Mouse (Mus musculus): ENCODE data around the gene Lancl1. TPM values are rescaled to one million over a fixed set of nuclear protein-coding genes. Genes with fewer than 3 reads are reported as not detected.

Lancl1 gene
- polyA plus RNA-seq, 1 experiment, result 52.2 TPM

DNA sequence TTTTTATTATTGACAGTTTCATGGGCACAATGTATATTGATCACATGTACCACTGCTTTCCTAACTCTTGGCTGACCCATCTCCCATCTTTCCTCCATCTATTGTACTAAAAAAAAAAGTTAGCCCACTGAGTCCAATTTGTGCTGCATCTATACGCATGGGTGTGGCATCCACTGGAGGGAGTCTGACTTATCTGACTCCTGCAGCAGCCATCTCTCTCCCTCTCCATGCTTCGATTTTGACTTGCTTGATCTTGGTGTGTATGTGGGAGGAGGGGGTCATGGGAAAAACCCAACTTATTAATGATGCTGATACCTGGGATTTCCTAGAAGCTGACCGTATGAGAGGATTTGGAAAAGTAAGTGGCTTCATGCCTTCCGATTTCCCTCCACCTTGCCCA, 40.5 kb downstream of the Lancl1 start:
- no peaks in the 10 kb centered on the region for H3K36me3 ChIP-seq (ENCODE audit: control insufficient read depth, insufficient read depth, low read length, poor library complexity, severe bottlenecking)
- no peak overlapping the region for H3K27ac ChIP-seq (ENCODE audit: insufficient read depth, low read length)
- no peak overlapping the region for H3K4me3 ChIP-seq (ENCODE audit: low read depth, low read length)
- H3K9me3 ChIP-seq (replicated peaks; ENCODE audit: control insufficient read depth, insufficient read depth, low read length, poor library complexity, severe bottlenecking), result peaks cover 11% of the 10 kb centered on the region
- TF ChIP-seq EP300 (IDR thresholded peaks at IDR 0.05; ENCODE audit: insufficient read depth, low read depth, low read length) (no peak), POLR2A (IDR thresholded peaks at IDR 0.05; ENCODE audit: insufficient read depth, low read length) (no peak), CTCF (IDR thresholded peaks at IDR 0.05; ENCODE audit: low read depth, low read length) (no peak)
- no peaks in the 10 kb centered on the region for H3K27me3 ChIP-seq (ENCODE audit: control insufficient read depth, insufficient read depth, low read length, poor library complexity, severe bottlenecking)
- no peak overlapping the region for H3K9ac ChIP-seq (ENCODE audit: low read depth, poor library complexity, severe bottlenecking)
- H3K4me1 ChIP-seq (ENCODE audit: control insufficient read depth, insufficient read depth, low read length), result no peaks in the 10 kb centered on the region

DNA sequence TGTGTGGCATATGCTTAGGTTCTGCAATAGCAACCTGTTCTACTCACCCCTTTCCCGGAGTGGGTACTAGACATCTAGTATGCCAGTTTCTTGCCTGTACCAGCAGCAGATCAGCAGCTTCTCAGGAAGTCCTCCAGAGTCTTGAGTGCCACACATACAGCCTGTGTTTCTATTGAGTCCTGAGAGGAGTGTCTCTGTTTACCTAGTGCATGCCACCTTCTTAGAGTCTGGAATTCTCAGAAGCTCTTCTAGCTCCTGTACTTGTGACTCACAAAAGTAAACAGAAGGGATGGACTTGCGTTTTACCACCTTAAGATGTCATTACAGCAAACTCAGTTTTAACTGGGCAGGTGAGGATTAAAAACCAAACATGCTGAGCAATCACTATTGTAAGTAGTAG, 41.9 kb downstream of the Lancl1 start:
- Histone ChIP-seq H3K9me3 (replicated peaks; ENCODE audit: control insufficient read depth, insufficient read depth, low read length, poor library complexity, severe bottlenecking) (peaks cover 11% of the 10 kb centered on the region), H3K4me3 (ENCODE audit: low read depth, low read length) (no peak overlapping the region), H3K4me1 (ENCODE audit: control insufficient read depth, insufficient read depth, low read length) (no peaks in the 10 kb centered on the region), H3K27ac (ENCODE audit: insufficient read depth, low read length) (no peak overlapping the region), H3K27me3 (ENCODE audit: control insufficient read depth, insufficient read depth, low read length, poor library complexity, severe bottlenecking) (no peaks in the 10 kb centered on the region), H3K36me3 (ENCODE audit: control insufficient read depth, insufficient read depth, low read length, poor library complexity, severe bottlenecking) (no peaks in the 10 kb centered on the region), H3K9ac (ENCODE audit: low read depth, poor library complexity, severe bottlenecking) (no peak overlapping the region)
- TF ChIP-seq CTCF (IDR thresholded peaks at IDR 0.05; ENCODE audit: low read depth, low read length) (no peak), POLR2A (IDR thresholded peaks at IDR 0.05; ENCODE audit: insufficient read depth, low read length) (no peak), EP300 (IDR thresholded peaks at IDR 0.05; ENCODE audit: insufficient read depth, low read depth, low read length) (no peak)

DNA sequence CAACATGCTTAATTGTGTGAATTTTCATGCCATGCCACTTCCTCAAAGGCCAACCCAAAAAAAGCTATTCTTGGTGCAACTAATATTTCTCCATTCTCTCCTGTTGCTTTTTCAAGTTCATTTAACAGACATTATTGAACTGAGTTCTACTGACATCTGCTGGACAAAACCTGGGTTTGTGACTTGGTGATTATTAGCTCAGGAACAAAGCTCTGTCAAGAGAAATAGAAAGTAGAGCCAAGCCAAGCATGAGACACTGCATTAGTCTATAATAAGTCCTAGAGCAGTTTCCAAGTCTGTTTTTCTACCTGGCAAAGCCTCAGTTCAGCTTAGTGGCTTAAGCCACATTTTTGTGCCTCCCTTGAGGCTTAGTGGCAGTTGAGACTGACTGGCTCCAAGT, 45.9 kb downstream of the Lancl1 start:
- Histone ChIP-seq H3K4me1 (ENCODE audit: control insufficient read depth, insufficient read depth, low read length) (no peaks in the 10 kb centered on the region), H3K9me3 (replicated peaks; ENCODE audit: control insufficient read depth, insufficient read depth, low read length, poor library complexity, severe bottlenecking) (no peaks in the 10 kb centered on the region), H3K4me3 (ENCODE audit: low read depth, low read length) (no peak overlapping the region), H3K27ac (ENCODE audit: insufficient read depth, low read length) (no peak overlapping the region), H3K9ac (ENCODE audit: low read depth, poor library complexity, severe bottlenecking) (no peak overlapping the region), H3K27me3 (ENCODE audit: control insufficient read depth, insufficient read depth, low read length, poor library complexity, severe bottlenecking) (no peaks in the 10 kb centered on the region), H3K36me3 (ENCODE audit: control insufficient read depth, insufficient read depth, low read length, poor library complexity, severe bottlenecking) (no peaks in the 10 kb centered on the region)
- TF ChIP-seq CTCF (IDR thresholded peaks at IDR 0.05; ENCODE audit: low read depth, low read length) (peak; percentile 4), POLR2A (IDR thresholded peaks at IDR 0.05; ENCODE audit: insufficient read depth, low read length) (no peak)

DNA sequence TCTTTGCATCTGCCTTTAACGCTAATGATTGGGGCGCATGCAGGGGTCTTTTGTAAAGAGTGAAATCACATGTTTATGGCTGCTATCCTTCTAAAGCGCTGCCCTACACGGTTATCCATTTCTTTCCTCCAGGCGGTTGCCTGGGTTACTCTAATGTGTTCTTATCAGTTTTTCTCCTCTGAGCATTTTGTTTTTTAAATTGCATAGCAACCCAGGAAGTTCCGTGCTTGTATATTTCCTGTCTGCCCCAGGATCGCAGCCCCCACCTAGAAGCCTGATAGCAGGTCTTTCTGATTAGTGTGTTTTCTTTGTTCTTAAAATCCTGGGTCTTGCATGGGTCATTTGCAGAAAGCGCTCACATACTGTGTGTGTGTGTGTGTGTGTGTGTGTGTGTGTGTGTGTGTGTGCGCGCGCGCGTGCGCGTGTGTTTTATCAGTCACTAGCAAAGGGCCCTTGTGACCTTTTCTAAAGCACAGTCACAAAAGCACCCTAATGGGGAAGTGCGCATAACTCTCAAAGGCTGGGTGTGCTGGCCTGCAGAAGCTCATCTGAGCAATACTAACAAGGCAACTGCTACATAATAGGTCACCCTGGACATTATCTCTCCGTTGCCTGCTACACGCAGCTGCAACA, 51.0 kb downstream of the Lancl1 start:
- 0 out of 2 replicates have a peak overlapping the region, but pooled peaks have one; percentile 40 for H3K9ac ChIP-seq (ENCODE audit: low read depth, poor library complexity, severe bottlenecking)
- H3K27me3 ChIP-seq (ENCODE audit: control insufficient read depth, insufficient read depth, low read length, poor library complexity, severe bottlenecking), result no peaks in the 10 kb centered on the region
- H3K4me3 ChIP-seq (ENCODE audit: low read depth, low read length), result peak overlapping the region; percentile 17; the same call in 1 of the 2 replicates
- no peaks in the 10 kb centered on the region for H3K4me1 ChIP-seq (ENCODE audit: control insufficient read depth, insufficient read depth, low read length)
- H3K9me3 ChIP-seq (replicated peaks; ENCODE audit: control insufficient read depth, insufficient read depth, low read length, poor library complexity, severe bottlenecking), result no peaks in the 10 kb centered on the region; the same call in 1 of the 2 replicates
- TF ChIP-seq POLR2A (IDR thresholded peaks at IDR 0.05; ENCODE audit: insufficient read depth, low read length) (no peak), CTCF (IDR thresholded peaks at IDR 0.05; ENCODE audit: low read depth, low read length) (no peak), EP300 (IDR thresholded peaks at IDR 0.05; ENCODE audit: insufficient read depth, low read depth, low read length) (0 out of 2 replicates have a peak, but pooled peaks have one; percentile 18)
- no peaks in the 10 kb centered on the region for H3K36me3 ChIP-seq (ENCODE audit: control insufficient read depth, insufficient read depth, low read length, poor library complexity, severe bottlenecking)
- no peak overlapping the region for H3K27ac ChIP-seq (ENCODE audit: insufficient read depth, low read length)

DNA sequence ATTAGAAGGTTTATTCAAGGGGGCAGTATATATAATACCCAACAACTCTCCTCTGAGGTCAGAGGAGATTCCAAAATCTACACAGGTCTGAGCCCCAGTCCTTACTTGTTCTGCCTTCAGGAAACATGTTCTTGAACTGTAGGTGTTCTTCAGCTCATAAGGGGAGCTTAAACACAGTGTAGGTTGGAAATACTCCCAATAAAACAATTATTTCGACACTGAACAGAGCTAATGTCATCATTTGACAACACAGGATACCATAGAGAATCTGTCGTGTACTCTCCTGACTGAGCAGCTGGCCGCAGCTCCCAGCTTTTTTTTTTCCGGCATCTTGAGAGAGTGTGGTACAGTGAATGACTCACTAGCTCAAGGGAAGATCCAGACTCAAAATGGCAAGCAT, 52.8 kb downstream of the Lancl1 start:
- no peaks in the 10 kb centered on the region for H3K36me3 ChIP-seq (ENCODE audit: control insufficient read depth, insufficient read depth, low read length, poor library complexity, severe bottlenecking)
- no peaks in the 10 kb centered on the region for H3K27me3 ChIP-seq (ENCODE audit: control insufficient read depth, insufficient read depth, low read length, poor library complexity, severe bottlenecking)
- no peak overlapping the region for H3K4me3 ChIP-seq (ENCODE audit: low read depth, low read length)
- H3K9ac ChIP-seq (ENCODE audit: low read depth, poor library complexity, severe bottlenecking), result no peak overlapping the region
- no peaks in the 10 kb centered on the region for H3K4me1 ChIP-seq (ENCODE audit: control insufficient read depth, insufficient read depth, low read length)
- TF ChIP-seq CTCF (IDR thresholded peaks at IDR 0.05; ENCODE audit: low read depth, low read length) (no peak), EP300 (IDR thresholded peaks at IDR 0.05; ENCODE audit: insufficient read depth, low read depth, low read length) (no peak), POLR2A (IDR thresholded peaks at IDR 0.05; ENCODE audit: insufficient read depth, low read length) (no peak)
- H3K9me3 ChIP-seq (replicated peaks; ENCODE audit: control insufficient read depth, insufficient read depth, low read length, poor library complexity, severe bottlenecking), result peaks cover 7% of the 10 kb centered on the region
- H3K27ac ChIP-seq (ENCODE audit: insufficient read depth, low read length), result no peak overlapping the region

DNA sequence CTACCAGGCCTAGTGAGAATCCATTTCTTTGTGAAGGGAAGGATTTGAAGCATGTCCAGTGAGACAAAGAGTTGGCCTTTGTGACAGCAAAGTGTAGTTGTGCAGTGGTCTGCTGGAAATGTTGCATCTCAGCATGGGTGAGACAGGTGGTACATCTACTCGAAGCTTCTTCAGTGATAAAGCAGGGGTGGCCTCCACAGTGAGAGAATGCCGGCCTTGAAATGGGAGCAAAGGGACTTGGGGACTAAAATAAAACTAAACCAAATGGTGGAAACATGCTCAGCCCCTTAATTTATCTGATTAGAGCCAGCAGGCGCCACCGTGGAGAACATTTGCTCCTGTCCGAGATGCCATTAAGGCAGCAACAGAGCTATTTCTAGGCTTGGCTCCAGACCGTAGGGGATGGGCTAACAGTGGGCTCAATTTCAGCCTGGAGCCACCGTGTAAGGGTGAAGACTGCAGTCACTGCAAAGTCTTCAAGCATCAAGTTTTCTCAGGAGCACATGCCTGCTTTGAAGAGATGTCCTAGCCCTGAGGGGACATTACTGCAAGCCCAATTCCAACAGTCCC, 53.5 kb downstream of the Lancl1 start:
- Histone ChIP-seq H3K4me3 (ENCODE audit: low read depth, low read length) (no peak overlapping the region), H3K36me3 (ENCODE audit: control insufficient read depth, insufficient read depth, low read length, poor library complexity, severe bottlenecking) (no peaks in the 10 kb centered on the region), H3K27ac (ENCODE audit: insufficient read depth, low read length) (no peak overlapping the region), H3K9ac (ENCODE audit: low read depth, poor library complexity, severe bottlenecking) (no peak overlapping the region), H3K9me3 (replicated peaks; ENCODE audit: control insufficient read depth, insufficient read depth, low read length, poor library complexity, severe bottlenecking) (peaks cover 9% of the 10 kb centered on the region), H3K27me3 (ENCODE audit: control insufficient read depth, insufficient read depth, low read length, poor library complexity, severe bottlenecking) (no peaks in the 10 kb centered on the region), H3K4me1 (ENCODE audit: control insufficient read depth, insufficient read depth, low read length) (no peaks in the 10 kb centered on the region)
- no peak for TF ChIP-seq EP300 (IDR thresholded peaks at IDR 0.05; ENCODE audit: insufficient read depth, low read depth, low read length)
- no peak for TF ChIP-seq CTCF (IDR thresholded peaks at IDR 0.05; ENCODE audit: low read depth, low read length)
- TF ChIP-seq POLR2A (IDR thresholded peaks at IDR 0.05; ENCODE audit: insufficient read depth, low read length), result no peak
